Mouse (Mus musculus): ENCODE data around the gene Tasp1.
"Not testable (repeated sequence)": the region's sequence is repeated elsewhere in the genome, so short reads cannot be mapped to it uniquely, and the experiment has no call there.

Tasp1 gene

GRCm38 (mm10) chr2:139878052-139878621 is 188.5 kb downstream of the Tasp1 start:
- DNase-seq = no peak

- DNase-seq = no peak
Measured at GRCm38 (mm10) chr2:139875876-139876275, 190.7 kb downstream of the Tasp1 start.

- no peak for DNase-seq
Measured at GRCm38 (mm10) chr2:139874173-139874572, 192.4 kb downstream of the Tasp1 start.

- DNase-seq = no peak
Measured at GRCm38 (mm10) chr2:139873762-139874161, 192.8 kb downstream of the Tasp1 start.

- not testable (repeated sequence) for DNase-seq
Measured at GRCm38 (mm10) chr2:139869071-139869470, 197.5 kb downstream of the Tasp1 start.

- not testable (repeated sequence) for DNase-seq
Measured at GRCm38 (mm10) chr2:139863396-139863795, 203.2 kb downstream of the Tasp1 start.

GRCm38 (mm10) chr2:139860133-139860494 is 206.5 kb downstream of the Tasp1 start:
- DNase-seq = no peak

GRCm38 (mm10) chr2:139859424-139860132 is 207.0 kb downstream of the Tasp1 start:
- DNase-seq = no peak

GRCm38 (mm10) chr2:139849621-139850020 is 217.0 kb downstream of the Tasp1 start:
- no peak for DNase-seq

GRCm38 (mm10) chr2:139841359-139841758 is 225.2 kb downstream of the Tasp1 start:
- DNase-seq = no peak

- no peak for DNase-seq
Measured at GRCm38 (mm10) chr2:139840941-139841340, 225.7 kb downstream of the Tasp1 start.

GRCm38 (mm10) chr2:139821589-139822378 is 244.8 kb downstream of the Tasp1 start:
- no peak for DNase-seq

GRCm38 (mm10) chr2:139817275-139817674 is 249.3 kb downstream of the Tasp1 start:
- no peak for DNase-seq

- DNase-seq = no peak
Measured at GRCm38 (mm10) chr2:139807887-139808286, 258.7 kb downstream of the Tasp1 start.

GRCm38 (mm10) chr2:139804041-139804440 is 262.6 kb downstream of the Tasp1 start:
- no peak for DNase-seq

- DNase-seq = no peak
Measured at GRCm38 (mm10) chr2:139792345-139793120, 274.1 kb downstream of the Tasp1 start.

GRCm38 (mm10) chr2:139788658-139789057 is 277.9 kb downstream of the Tasp1 start:
- DNase-seq = no peak

GRCm38 (mm10) chr2:139784946-139785345 is 281.7 kb downstream of the Tasp1 start:
- no peak for DNase-seq

- DNase-seq = no peak
Measured at GRCm38 (mm10) chr2:139784465-139784864, 282.1 kb downstream of the Tasp1 start.

Data from liver (tissue).